Mouse (Mus musculus): Measurements from ENCODE around the gene Slc26a9.

Slc26a9 gene

GRCm38 (mm10) chr1:131743868-131744464 lies at the start of gene Slc26a9:
Gene Slc26a9 (plus strand): TSS chr1:131744022.
- no peak for ATAC-seq (ENCODE audit: low TSS enrichment)

DNA sequence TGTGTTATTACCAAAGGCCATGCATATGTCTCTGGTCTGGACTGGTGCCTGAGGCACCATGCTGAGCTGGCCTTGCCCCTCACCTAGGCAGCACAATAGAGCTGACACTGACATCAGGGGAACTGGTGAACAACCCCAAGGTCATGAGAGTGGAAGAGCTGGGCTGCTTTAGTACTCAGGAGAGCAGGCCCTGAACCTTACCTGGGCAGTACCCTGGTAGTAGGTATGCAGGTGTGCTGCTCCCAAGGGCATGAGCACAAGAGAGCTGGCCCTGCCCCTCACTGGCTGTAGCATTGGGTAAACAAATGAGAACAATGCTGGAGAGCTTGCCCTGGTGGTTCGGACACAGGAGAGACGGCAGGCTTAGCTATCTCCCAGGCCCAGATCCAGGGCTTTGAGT lies 48.5 kb upstream of the Slc26a9 start:
- no peak for ATAC-seq (ENCODE audit: low TSS enrichment)

- ATAC-seq (ENCODE audit: low TSS enrichment) = peak; percentile 57
These were observed 47.5 kb upstream of the Slc26a9 start for GRCm38 (mm10) chr1:131696325-131696724.

DNA sequence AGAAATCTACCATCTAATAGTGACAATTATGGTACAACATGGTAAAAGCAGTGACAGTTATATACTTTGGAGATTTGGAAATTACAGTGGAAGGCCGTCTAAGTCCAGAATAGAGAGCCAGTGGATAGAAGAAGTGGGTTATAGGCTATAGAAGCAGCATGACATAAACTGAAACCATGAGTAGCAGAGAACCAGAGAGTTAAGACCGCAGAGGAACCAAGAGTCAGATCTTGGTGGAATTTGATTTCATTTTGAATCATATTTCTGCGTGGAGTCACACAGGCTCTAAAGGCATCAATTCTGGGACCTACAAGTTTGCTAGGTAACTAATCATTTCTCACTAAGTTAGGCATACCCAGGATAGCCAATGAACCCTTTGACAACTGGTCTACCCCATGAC lies 45.1 kb upstream of the Slc26a9 start:
- no peak for ATAC-seq (ENCODE audit: low TSS enrichment)

DNA sequence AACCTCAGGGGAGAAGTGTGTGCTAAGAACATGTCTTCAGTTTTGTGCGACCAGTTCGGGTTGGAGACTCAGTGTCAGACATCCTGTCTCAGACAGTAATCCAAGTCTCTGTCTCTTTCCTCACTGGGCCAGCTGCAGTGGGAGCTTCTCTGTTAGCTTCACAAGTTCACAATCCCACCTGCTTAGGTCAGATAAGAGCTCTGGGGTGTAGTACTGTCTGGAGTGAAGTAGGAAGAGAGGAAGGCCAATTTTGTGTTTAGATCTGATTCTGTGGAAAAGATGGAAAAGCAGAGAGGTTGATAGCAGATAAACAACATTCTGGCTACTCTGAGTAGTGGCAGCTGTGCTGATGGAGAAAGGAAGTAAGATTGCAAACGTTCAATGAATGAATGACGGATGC lies 44.2 kb upstream of the Slc26a9 start:
- no peak for ATAC-seq (ENCODE audit: low TSS enrichment)

DNA sequence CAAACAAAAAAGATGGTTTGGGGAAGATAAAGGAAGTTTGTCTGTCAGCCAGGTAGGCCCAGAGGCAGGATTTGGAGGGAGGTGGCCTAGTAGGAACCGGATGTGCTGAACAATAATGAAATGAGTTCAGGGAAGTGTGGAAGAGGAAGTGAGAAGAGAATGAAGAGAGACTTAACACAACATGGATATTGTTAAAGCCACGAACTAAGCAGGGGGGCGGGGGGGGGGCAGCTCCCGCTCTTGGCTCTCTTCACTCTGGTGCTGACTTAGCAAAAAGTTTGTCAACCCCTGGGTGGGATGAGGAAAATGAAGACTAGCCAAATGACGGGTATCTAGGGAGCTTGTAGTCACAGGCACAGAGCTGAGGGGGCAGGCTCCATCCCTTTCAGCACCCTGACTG lies 43.4 kb upstream of the Slc26a9 start:
- ATAC-seq (ENCODE audit: low TSS enrichment) = no peak

GRCm38 (mm10) chr1:131701391-131701790 lies 42.4 kb upstream of the Slc26a9 start:
- no peak for ATAC-seq (ENCODE audit: low TSS enrichment)

- ATAC-seq (ENCODE audit: low TSS enrichment) = no peak
These were observed 41.6 kb upstream of the Slc26a9 start for GRCm38 (mm10) chr1:131702094-131702766.

- no peak for ATAC-seq (ENCODE audit: low TSS enrichment)
These were observed 40.3 kb upstream of the Slc26a9 start for GRCm38 (mm10) chr1:131703482-131703881.

- ATAC-seq (ENCODE audit: low TSS enrichment) = peak; percentile 81
These were observed 35.5 kb upstream of the Slc26a9 start for GRCm38 (mm10) chr1:131708338-131708737.

GRCm38 (mm10) chr1:131711518-131711917 lies 32.3 kb upstream of the Slc26a9 start:
- no peak for ATAC-seq (ENCODE audit: low TSS enrichment)

GRCm38 (mm10) chr1:131712386-131712785 lies 31.4 kb upstream of the Slc26a9 start:
- ATAC-seq (ENCODE audit: low TSS enrichment) = peak; percentile 91

GRCm38 (mm10) chr1:131714388-131715337 lies 29.2 kb upstream of the Slc26a9 start:
- ATAC-seq (ENCODE audit: low TSS enrichment) = no peak

DNA sequence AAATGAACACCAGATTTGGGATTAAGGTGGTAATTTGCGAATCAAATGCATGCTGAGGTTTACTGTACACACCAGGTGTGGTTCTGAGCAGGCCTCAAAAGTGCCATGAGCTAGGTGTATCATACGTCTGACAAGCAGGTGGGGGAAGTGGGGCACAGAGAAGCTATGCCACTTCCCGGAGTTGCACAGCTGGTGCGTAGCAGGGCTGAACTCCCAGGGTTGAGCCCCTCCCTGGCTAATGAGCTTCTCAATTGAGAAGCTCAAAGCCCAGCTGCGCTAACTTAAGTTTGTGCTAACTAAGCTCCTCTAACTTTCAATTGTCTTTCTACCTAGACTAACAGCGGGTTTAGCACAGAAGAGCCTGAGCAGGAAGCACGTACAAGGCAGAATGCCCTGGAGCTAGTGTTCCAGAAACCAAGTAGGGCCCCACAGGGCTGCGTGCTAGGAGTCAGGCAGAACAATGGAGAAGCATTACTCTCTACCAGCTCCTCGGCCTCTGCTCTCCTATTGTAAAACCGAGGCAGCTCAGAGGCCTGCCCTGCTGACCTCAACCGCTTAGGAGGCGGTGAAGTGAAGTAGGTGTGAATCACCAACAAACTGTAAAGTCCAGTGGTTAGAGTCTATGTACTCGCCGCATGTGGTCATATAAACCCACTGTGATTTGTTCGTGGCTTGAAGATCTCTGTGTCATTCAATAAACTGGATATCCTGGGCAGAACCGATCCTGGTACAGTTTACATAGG lies 24.7 kb upstream of the Slc26a9 start:
- ATAC-seq (ENCODE audit: low TSS enrichment) = no peak

- no peak for ATAC-seq (ENCODE audit: low TSS enrichment)
These were observed 21.8 kb upstream of the Slc26a9 start for GRCm38 (mm10) chr1:131721989-131722388.

- ATAC-seq (ENCODE audit: low TSS enrichment) = no peak
These were observed 20.3 kb upstream of the Slc26a9 start for GRCm38 (mm10) chr1:131723549-131723948.

- ATAC-seq (ENCODE audit: low TSS enrichment) = no peak
These were observed 17.2 kb upstream of the Slc26a9 start for GRCm38 (mm10) chr1:131726586-131726985.

DNA sequence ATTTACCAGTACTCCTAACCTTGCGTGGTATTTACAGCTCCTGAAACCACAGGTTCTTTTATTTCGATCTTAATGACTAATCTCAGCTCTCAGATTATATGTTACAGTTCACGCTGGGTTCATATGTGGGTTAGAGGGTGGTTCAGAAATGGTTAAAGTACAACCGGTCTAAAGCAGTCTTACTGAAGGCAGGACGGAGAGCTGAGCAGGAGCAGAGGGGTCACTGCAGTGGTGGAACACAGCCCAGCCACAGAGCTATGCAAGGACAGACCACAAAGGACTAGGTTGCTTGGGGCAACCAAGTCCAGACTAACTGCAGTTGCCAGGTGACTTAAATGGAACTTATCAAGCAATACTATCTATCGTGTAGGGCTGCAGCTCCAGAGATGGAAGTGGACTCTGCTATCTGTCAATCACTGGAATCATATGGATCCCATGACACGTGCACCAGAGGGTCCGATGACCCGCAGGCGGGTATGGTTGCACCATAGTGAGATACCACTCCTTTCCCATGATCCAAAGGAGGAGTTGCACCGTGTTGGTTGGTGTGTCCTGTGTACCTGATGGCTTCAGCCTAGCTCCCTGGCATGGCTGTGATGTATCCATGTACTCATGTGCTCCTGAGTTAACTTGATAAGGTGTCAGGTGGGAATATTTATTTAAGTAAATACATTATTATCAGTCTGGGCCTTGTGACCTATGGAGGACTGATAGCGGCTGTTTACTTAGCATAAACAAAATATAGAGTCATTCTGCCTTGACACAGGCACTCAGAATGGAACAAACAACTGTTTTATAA lies 13.0 kb upstream of the Slc26a9 start:
- no peak for ATAC-seq (ENCODE audit: low TSS enrichment)

DNA sequence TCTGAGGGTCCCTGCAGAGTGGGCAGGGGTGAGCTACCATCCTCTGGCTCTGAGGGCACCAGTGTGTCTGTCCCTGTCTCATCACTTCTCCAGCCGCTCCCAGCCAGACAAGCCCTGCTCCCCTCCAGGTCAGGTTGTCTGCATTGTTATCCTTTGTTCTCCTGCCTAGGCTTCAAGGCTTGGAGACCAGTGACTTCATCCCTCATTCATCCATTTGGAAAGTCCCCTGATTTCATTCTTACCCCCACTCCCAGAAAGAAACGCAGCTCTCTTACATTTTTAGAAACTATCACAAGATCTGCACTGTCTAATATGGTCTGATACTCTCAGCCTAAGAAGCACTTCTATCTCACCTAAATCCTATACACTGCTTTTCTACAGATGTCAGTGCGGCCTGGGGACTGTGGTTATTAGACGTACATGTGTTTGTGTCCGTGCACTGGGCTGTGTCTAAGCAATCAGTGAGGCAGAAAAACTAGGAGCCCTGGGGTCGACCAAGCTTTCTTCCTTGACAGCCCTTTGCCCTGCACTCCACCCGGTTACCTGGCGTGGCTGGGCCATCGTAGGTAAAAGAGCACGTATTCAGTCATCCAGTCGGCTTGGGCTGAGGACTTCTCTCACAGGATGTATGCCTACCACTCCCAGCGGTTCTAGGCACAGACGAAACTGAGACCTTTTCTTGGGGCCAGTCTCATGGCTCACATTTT lies 10.2 kb upstream of the Slc26a9 start:
- no peak for ATAC-seq (ENCODE audit: low TSS enrichment)

- ATAC-seq (ENCODE audit: low TSS enrichment) = no peak
These were observed 9.1 kb upstream of the Slc26a9 start for GRCm38 (mm10) chr1:131734657-131735273.
